Mouse (Mus musculus) limb, embryonic 11.5 days (tissue): Measurements from ENCODE around the gene Spin1. TPM values are rescaled to one million over a fixed set of nuclear protein-coding genes. Genes with fewer than 3 reads are reported as not detected.

ENCODE experiments used
- ATAC-seq: fragments of 200-750 bp; cut with Nextera tagmentation; 2 replicates; pipeline ENCODE4 v1.8.0; 2017; ENCODE audit warnings: low read depth; ENCODE audit not compliant: insufficient number of reproducible peaks, low FRiP score, low TSS enrichment
- DNase-seq: peaks from one replicate; pipeline ENCODE4 v3.0.0-alpha.2; 2015; ENCODE audit warnings: low spot score
- H3K27ac ChIP-seq: fragments of 300-500 bp; sonication (generic); replicated peaks from 2 replicates; pipeline ENCODE4 v1.5.1; 2014; ENCODE audit warnings: low read depth, mild to moderate bottlenecking, low read length
- H3K27me3 ChIP-seq: fragments of 300-500 bp; sonication (generic); 2 replicates; pipeline ENCODE4 v1.6.1; 2014; ENCODE audit warnings: mild to moderate bottlenecking, low read length, mixed read lengths; ENCODE audit not compliant: control insufficient read depth, insufficient read depth
- H3K36me3 ChIP-seq: fragments of 300-500 bp; sonication (generic); 2 replicates; pipeline ENCODE4 v1.6.1; 2014; ENCODE audit warnings: mild to moderate bottlenecking, low read length, moderate library complexity, mixed read lengths; ENCODE audit not compliant: control insufficient read depth, insufficient read depth
- H3K4me1 ChIP-seq: fragments of 300-500 bp; sonication (generic); 2 replicates; pipeline ENCODE4 v1.6.1; 2014; ENCODE audit warnings: low read length, mixed read lengths; ENCODE audit not compliant: control insufficient read depth, insufficient read depth
- H3K4me2 ChIP-seq: fragments of 300-500 bp; sonication (generic); 2 replicates; pipeline ENCODE4 v1.6.1; 2014; ENCODE audit warnings: low read depth, mild to moderate bottlenecking, moderate library complexity; ENCODE audit not compliant: severe bottlenecking
- H3K4me3 ChIP-seq: fragments of 300-500 bp; sonication (generic); 2 replicates; pipeline ENCODE4 v1.5.1; 2014; ENCODE audit warnings: low read depth, low read length
- H3K9ac ChIP-seq: fragments of 300-500 bp; sonication (generic); 2 replicates; pipeline ENCODE4 v1.6.1; 2014; ENCODE audit warnings: mild to moderate bottlenecking, low read length
- H3K9me3 ChIP-seq: fragments of 300-500 bp; sonication (generic); 2 replicates; pipeline ENCODE4 v1.6.1; 2016; ENCODE audit warnings: low read length; ENCODE audit not compliant: control insufficient read depth
- WGBS: fragments of 180-500 bp; shearing (Covaris S2); extraction: QIAGEN DNeasy Blood & Tissue Kit; methylation state at CpG from one replicate; pipeline ENCODE4 v1.1.7; 2014; 5-methylcytosine and 5-hydroxymethylcytosine counted together
- polyA plus RNA-seq: library from polyadenylated mRNA; unstranded; fragments of >200 nt; fragmentation: Nextera tagmentation; extraction: Ambion mirVana; gene quantifications from 2 replicates; pipeline ENCODE4 v1.2.1, GENCODE M21; 2014

Spin1 gene
- polyA plus RNA-seq, 1 experiment from 2014 or later = 136 TPM

GRCm38 (mm10) chr13:51101016-51101776, 516 bp downstream of the Spin1 start:
- Histone ChIP-seq H3K9ac (peak overlapping the region; percentile 98), H3K4me1 (peaks cover 3% of the 10 kb centered on the region; the same call in 1 of the 2 replicates), H3K4me3 (peak overlapping the region; percentile 84), H3K27ac (peak overlapping the region; percentile 86), H3K9me3 (peaks cover 8% of the 10 kb centered on the region), H3K4me2 (peak overlapping the region; percentile 92), H3K27me3 (no peaks in the 10 kb centered on the region), H3K36me3 (peaks cover 3% of the 10 kb centered on the region; the same call in 1 of the 2 replicates)
- 2% methylated on average over 54 of the region's 89 CpGs for WGBS
- ATAC-seq (peak; percentile 77), DNase-seq (peak; percentile 81)

DNA sequence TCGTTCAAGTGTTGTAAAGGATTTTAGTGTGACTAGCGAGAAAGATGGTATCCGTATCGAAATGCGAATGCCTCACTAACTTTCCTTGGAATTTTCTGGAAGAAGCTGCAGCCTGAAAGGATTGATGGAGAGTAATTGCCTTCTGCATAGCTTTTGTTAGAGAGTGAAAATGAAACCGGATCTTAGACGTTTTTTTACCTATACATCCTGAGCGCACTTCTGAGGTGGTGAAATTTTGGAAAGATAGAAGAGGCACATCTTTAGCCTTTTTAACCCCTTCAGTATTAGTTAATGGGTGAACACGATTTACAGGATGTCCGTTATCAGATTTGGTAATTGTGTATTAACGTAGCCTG, 1.1 kb downstream of the Spin1 start:
- Histone ChIP-seq H3K9ac (peak overlapping the region; percentile 98), H3K27ac (no peak overlapping the region; the same call in 1 of the 2 replicates), H3K27me3 (no peaks in the 10 kb centered on the region), H3K4me2 (peak overlapping the region; percentile 92), H3K9me3 (peaks cover 8% of the 10 kb centered on the region), H3K36me3 (peaks cover 3% of the 10 kb centered on the region; the same call in 1 of the 2 replicates), H3K4me1 (peaks cover 3% of the 10 kb centered on the region; the same call in 1 of the 2 replicates), H3K4me3 (peak overlapping the region; percentile 84)
- DNase-seq = no peak
- no peak for ATAC-seq
- 34% methylated on average over 11 of the region's 11 CpGs for WGBS

DNA sequence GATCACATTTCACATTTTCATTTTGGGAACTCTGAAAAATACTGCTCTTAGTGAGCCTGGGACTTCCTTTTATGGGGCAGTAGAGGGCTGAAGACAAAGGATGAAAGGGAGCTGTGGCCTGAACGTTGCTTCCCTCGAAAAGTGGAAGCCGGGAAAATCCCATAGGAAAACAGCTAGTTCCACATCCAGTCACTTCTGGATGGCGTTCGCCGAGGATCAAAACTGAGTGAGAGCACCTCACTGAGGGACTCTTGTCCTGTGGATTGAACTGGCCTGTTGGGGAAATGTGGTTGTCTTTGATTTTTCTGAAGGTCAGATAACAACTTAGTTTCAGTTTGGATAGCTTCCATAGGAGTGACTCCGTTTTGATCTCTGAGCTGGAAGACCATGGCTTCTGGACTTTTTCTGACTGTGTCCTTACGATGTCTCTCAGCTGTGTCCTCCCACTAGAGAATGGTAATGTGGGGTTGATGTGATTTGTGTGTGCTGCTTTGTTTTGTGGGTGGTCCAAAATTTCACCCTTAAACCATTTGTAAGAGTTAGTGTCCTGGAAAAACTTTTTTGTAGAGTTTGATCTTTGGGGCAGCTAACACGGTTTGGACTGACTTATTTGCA, 2.5 kb downstream of the Spin1 start:
- H3K4me3 ChIP-seq = no peak overlapping the region
- H3K27me3 ChIP-seq = no peaks in the 10 kb centered on the region
- H3K9me3 ChIP-seq = peaks cover 8% of the 10 kb centered on the region
- no peak for DNase-seq
- peaks cover 3% of the 10 kb centered on the region; the same call in 1 of the 2 replicates for H3K4me1 ChIP-seq
- H3K9ac ChIP-seq = no peak overlapping the region
- H3K4me2 ChIP-seq = no peak overlapping the region
- peaks cover 3% of the 10 kb centered on the region; the same call in 1 of the 2 replicates for H3K36me3 ChIP-seq
- H3K27ac ChIP-seq = no peak overlapping the region
- WGBS = 94% methylated on average over 9 of the region's 9 CpGs
- ATAC-seq = no peak

DNA sequence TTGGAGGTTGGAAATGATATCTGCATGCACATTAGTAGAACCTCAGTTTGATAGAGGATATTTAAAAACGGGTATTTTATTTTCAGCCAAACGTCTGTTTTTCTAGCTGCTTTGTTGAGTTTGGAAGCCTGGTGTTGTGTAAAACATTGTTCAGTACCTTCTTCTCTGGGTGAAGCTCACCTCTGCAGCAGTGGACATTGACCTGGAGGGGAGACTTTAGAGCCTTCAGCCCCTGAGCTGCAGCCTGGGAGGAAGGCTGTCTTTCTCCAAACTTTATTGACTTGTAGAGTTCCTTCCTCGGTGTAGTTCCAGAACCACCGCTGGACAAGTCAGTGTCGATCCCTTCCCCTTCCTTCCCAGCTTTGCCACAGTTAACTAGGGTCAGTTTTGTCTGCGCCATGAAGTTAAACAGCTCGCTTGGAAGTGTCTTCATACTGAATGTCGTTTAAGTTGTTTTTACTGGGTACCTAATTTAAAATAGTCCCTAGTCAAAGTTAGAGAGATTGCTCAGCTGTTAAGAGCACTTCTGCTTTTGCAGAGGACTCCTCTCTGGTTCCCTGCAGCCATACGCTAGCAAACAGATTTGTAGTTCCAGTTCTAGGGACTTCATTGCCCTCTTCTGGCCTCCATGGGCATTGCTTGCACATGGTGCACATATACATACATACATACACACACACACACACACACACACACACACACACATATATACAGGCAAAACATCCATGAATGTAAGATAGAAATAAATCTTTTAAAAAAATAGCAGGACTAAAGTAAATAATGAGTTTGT, 3.4 kb downstream of the Spin1 start:
- WGBS = 95% methylated on average over 9 of the region's 9 CpGs
- peaks cover 8% of the 10 kb centered on the region for H3K9me3 ChIP-seq
- H3K4me2 ChIP-seq = no peak overlapping the region
- no peak overlapping the region for H3K4me3 ChIP-seq
- peaks cover 3% of the 10 kb centered on the region; the same call in 1 of the 2 replicates for H3K36me3 ChIP-seq
- peaks cover 3% of the 10 kb centered on the region; the same call in 1 of the 2 replicates for H3K4me1 ChIP-seq
- no peak overlapping the region for H3K27ac ChIP-seq
- ATAC-seq (no peak), DNase-seq (no peak)
- H3K27me3 ChIP-seq = no peaks in the 10 kb centered on the region
- H3K9ac ChIP-seq = no peak overlapping the region

DNA sequence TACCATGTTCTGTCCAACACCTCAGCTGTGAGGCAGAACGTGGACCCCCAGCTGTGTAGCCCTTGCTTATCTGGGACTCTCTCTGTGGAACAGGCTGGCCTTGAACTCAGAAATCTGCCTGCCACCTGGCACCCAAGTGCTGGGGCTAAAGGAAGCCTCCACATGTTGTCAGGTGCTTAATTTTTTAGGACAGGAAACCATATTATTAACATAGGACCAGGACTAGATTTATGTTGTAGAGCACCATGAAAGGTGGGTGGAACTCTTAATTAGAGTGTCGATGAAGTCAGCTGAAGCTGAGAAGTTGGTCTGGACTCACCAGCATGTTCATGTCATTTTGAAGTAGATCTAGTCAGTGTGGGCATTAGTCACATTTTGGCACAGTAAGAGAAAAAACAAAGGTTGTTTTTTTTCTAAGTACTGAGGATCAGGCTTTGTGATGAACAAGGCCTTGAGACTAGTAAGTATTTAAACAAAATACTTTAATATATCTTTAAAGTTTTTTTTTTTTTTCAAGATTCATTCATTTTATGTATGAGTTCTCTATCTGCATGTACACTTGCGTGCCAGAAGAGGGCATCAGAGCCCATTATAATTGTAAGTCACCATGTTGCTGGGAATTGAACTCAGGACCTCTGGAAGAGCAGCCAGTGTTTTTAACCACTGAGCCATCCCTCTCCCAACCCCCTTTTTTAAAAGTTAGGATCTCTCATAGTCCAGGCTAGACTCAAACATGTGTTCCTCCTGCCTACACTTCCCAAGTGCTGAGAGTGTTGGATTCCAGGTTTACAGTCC, 5.4 kb downstream of the Spin1 start:
- Histone ChIP-seq H3K4me3 (no peak overlapping the region), H3K9me3 (peaks cover 8% of the 10 kb centered on the region), H3K4me1 (peaks cover 3% of the 10 kb centered on the region; the same call in 1 of the 2 replicates), H3K4me2 (no peak overlapping the region), H3K9ac (no peak overlapping the region), H3K36me3 (peaks cover 9% of the 10 kb centered on the region; the same call in 1 of the 2 replicates), H3K27ac (no peak overlapping the region), H3K27me3 (no peaks in the 10 kb centered on the region)
- 94% methylated on average over 3 of the region's 3 CpGs for WGBS
- ATAC-seq (no peak), DNase-seq (no peak)

GRCm38 (mm10) chr13:51106816-51107215, 6.1 kb downstream of the Spin1 start:
- no peaks in the 10 kb centered on the region for H3K27me3 ChIP-seq
- no peak for DNase-seq
- WGBS = 95% methylated on average over 4 of the region's 4 CpGs
- ATAC-seq = no peak
- no peak overlapping the region for H3K4me2 ChIP-seq
- H3K36me3 ChIP-seq = peaks cover 9% of the 10 kb centered on the region; the same call in 1 of the 2 replicates
- H3K4me1 ChIP-seq = peaks cover 3% of the 10 kb centered on the region; the same call in 1 of the 2 replicates
- peaks cover 8% of the 10 kb centered on the region for H3K9me3 ChIP-seq
- no peak overlapping the region for H3K9ac ChIP-seq
- no peak overlapping the region for H3K27ac ChIP-seq
- no peak overlapping the region for H3K4me3 ChIP-seq

- Histone ChIP-seq H3K4me3 (no peak overlapping the region), H3K9ac (no peak overlapping the region), H3K4me2 (no peak overlapping the region), H3K9me3 (no peaks in the 10 kb centered on the region; the same call in 1 of the 2 replicates), H3K27ac (no peak overlapping the region), H3K27me3 (no peaks in the 10 kb centered on the region), H3K36me3 (peaks cover 6% of the 10 kb centered on the region; the same call in 1 of the 2 replicates), H3K4me1 (no peaks in the 10 kb centered on the region)
- DNase-seq = no peak
- no peak for ATAC-seq
- WGBS = 87% methylated on average over 2 of the region's 2 CpGs
Observed at GRCm38 (mm10) chr13:51109517-51109916, 8.8 kb downstream of the Spin1 start.
